Mouse (Mus musculus): ENCODE results near the gene Sobp.

DNA sequence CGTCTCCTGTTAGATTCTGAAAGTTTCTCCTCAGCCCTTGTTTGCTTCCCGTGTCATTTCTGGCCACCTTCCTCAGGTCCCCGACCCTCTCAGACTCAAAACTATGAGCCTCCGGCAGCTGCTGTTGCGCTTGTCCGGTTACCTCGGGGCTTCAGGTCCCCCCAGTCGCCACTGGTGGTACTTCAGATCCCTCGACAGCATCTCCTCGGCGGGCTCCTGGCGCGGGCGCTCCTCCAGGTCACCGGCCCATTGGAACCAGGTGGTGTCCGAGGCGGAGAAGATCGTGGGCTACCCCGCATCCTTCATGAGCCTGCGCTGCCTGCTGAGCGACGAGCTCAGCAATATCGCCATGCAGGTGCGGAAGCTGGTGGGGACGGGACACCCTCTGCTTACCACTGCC lies 47.3 kb upstream of the Sobp start:
- no peak for TF ChIP-seq POLR2A (IDR thresholded peaks at IDR 0.05; ENCODE audit: borderline replicate concordance, low read depth, low read length)
- no peak for TF ChIP-seq CTCF (IDR thresholded peaks at IDR 0.05; ENCODE audit: low read depth, low read length)

All from bone marrow macrophage, adult 2 months (primary cell).